ENCODE assay signal across 31 mouse cellular contexts in the genomic region with DNA sequence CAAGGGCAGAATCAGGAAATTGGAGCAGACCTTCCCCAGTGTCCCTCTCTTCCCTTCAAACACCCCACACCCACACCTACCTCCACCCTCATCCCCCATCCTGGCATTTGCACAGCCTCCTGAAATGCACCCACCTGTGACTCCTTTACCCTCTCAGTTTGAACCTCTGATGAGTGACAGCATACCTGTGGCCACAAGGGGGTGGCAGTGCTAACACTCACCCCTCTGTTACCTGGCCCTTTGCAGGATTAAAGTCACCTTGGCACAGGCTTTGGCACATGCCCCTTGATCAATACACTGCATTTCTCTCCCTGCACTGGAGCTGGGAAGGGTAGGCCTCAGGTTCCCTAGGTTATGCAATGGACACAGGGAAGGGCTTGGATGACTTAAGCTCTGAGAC. TPM values are rescaled to one million over a fixed set of nuclear protein-coding genes. Genes with fewer than 3 reads are reported as not detected.
DNase-seq lines count a peak whose midpoint lies in the region; ATAC-seq and TF ChIP-seq lines count a peak whose summit lies in the region.
"Had no signal": no experiment of that assay in that cellular context is flagged by ENCODE, and none has a peak within 500 bp of the region (broad histone marks: within the 10 kb centered on the region; RNA-seq: fewer than 3 reads in every experiment).

No protein-coding gene starts in this region.

- H3K4me3 ChIP-seq in heart, adult 2 months: no peak overlapping the region
- no peak overlapping the region for H3K4me3 ChIP-seq in heart, embryonic 12.5 days
- no peak overlapping the region for H3K4me3 ChIP-seq in layer of hippocampus, adult 2 months
- H3K4me3 ChIP-seq in lung, embryonic 14.5 days (ENCODE audit: low read depth, low read length): no peak overlapping the region
- no peak overlapping the region for H3K4me3 ChIP-seq in ES-Bruce4 (ENCODE audit: low read depth, low read length)
- H3K4me3 ChIP-seq: heart, embryonic 13.5 days; kidney, embryonic 15.5 days; limb, embryonic 13.5 days; myocyte; neural tube, embryonic 13.5 days; stomach, embryonic 15.5 days had no signal

- peaks cover 10% of the 10 kb centered on the region for H3K27me3 ChIP-seq in heart, adult 2 months (ENCODE audit: control insufficient read depth, insufficient read depth, low read length)
- H3K27me3 ChIP-seq in heart, embryonic 12.5 days (replicated peaks): peaks cover 73% of the 10 kb centered on the region
- peaks cover 57% of the 10 kb centered on the region for H3K27me3 ChIP-seq in lung, embryonic 14.5 days (ENCODE audit: insufficient read depth, low read length)
- peaks cover 17% of the 10 kb centered on the region for H3K27me3 ChIP-seq in ES-Bruce4 (ENCODE audit: control insufficient read depth, insufficient read depth, low read length, poor library complexity, severe bottlenecking)

- no peaks in the 10 kb centered on the region for H3K79me2 ChIP-seq in heart, adult 2 months (replicated peaks; ENCODE audit: control insufficient read depth, insufficient read depth, low read length)

- H3K9ac ChIP-seq in heart, adult 2 months (ENCODE audit: low read depth, low read length): no peak overlapping the region
- no peak overlapping the region for H3K9ac ChIP-seq in heart, embryonic 12.5 days
- no peak overlapping the region for H3K9ac ChIP-seq in lung, embryonic 14.5 days
- no peak overlapping the region for H3K9ac ChIP-seq in ES-Bruce4 (ENCODE audit: low read depth, poor library complexity, severe bottlenecking)
- H3K9ac ChIP-seq: heart, embryonic 13.5 days; hindbrain, embryonic 14.5 days; kidney, embryonic 15.5 days; limb, embryonic 13.5 days; neural tube, embryonic 13.5 days; stomach, embryonic 15.5 days had no signal

- H3K27ac ChIP-seq in heart, adult 2 months: no peak overlapping the region
- no peak overlapping the region for H3K27ac ChIP-seq in heart, embryonic 12.5 days (ENCODE audit: poor library complexity, severe bottlenecking)
- no peak overlapping the region for H3K27ac ChIP-seq in layer of hippocampus, adult 2 months
- H3K27ac ChIP-seq in lung, embryonic 14.5 days (ENCODE audit: low read depth): no peak overlapping the region
- H3K27ac ChIP-seq in ES-Bruce4 (ENCODE audit: insufficient read depth, low read length): no peak overlapping the region
- H3K27ac ChIP-seq: heart, embryonic 13.5 days; hindbrain, embryonic 14.5 days; kidney, embryonic 15.5 days; limb, embryonic 13.5 days; neural tube, embryonic 13.5 days; stomach, embryonic 15.5 days had no signal

- no peak overlapping the region for H3K4me2 ChIP-seq in heart, embryonic 12.5 days
- no peak overlapping the region for H3K4me2 ChIP-seq in lung, embryonic 14.5 days
- H3K4me2 ChIP-seq: heart, embryonic 13.5 days; hindbrain, embryonic 14.5 days; kidney, embryonic 15.5 days; limb, embryonic 13.5 days; neural tube, embryonic 13.5 days; stomach, embryonic 15.5 days had no signal

- H3K4me1 ChIP-seq in heart, adult 2 months (ENCODE audit: control insufficient read depth, insufficient read depth, low read length): no peaks in the 10 kb centered on the region
- H3K4me1 ChIP-seq in heart, embryonic 12.5 days (replicated peaks): peaks cover 18% of the 10 kb centered on the region
- no peaks in the 10 kb centered on the region for H3K4me1 ChIP-seq in lung, embryonic 14.5 days (ENCODE audit: insufficient read depth)
- no peaks in the 10 kb centered on the region for H3K4me1 ChIP-seq in ES-Bruce4 (ENCODE audit: control insufficient read depth, insufficient read depth, low read length)

- H3K9me3 ChIP-seq in heart, embryonic 12.5 days (replicated peaks): peaks cover 3% of the 10 kb centered on the region; the same call in 1 of the 2 replicates
- no peaks in the 10 kb centered on the region for H3K9me3 ChIP-seq in lung, embryonic 14.5 days (ENCODE audit: low read depth, low read length)
- no peaks in the 10 kb centered on the region for H3K9me3 ChIP-seq in ES-Bruce4 (replicated peaks; ENCODE audit: control insufficient read depth, insufficient read depth, low read length, poor library complexity, severe bottlenecking)
- H3K9me3 ChIP-seq: heart, embryonic 13.5 days; kidney, embryonic 15.5 days; limb, embryonic 13.5 days; neural tube, embryonic 13.5 days had no signal

- no peak for TF ChIP-seq EP300 in heart, adult 2 months (IDR thresholded peaks at IDR 0.05; ENCODE audit: insufficient read depth, low read depth, low read length)
- TF ChIP-seq EP300 in ES-Bruce4 (IDR thresholded peaks at IDR 0.05; ENCODE audit: insufficient read depth, low read depth, low read length): no peak

- ATAC-seq in heart, embryonic 12.5 days (ENCODE audit: insufficient number of reproducible peaks, low FRiP score): no peak
- no peak for ATAC-seq in lung, embryonic 14.5 days (ENCODE audit: insufficient read depth)
- ATAC-seq: CD4-positive, CD25-positive, alpha-beta regulatory T cell, adult 4 months; forebrain, embryonic 16.5 days; Patski had no signal

- TF ChIP-seq POLR2A in heart, adult 2 months (IDR thresholded peaks at IDR 0.05; ENCODE audit: insufficient read depth, low read depth, low read length): no peak
- no peak for TF ChIP-seq POLR2A in ES-Bruce4 (IDR thresholded peaks at IDR 0.05; ENCODE audit: insufficient read depth, low read length)

- intact Hi-C loops in heart, adult 2 months (cut with DNase I): no loop called here

- TF ChIP-seq CTCF in heart, adult 2 months (IDR thresholded peaks at IDR 0.05): peak; percentile 22; the same call in 1 of the 2 replicates
- peak; percentile 46 for TF ChIP-seq CTCF in layer of hippocampus, adult 2 months (conservative IDR thresholded peaks at IDR 0.05)
- TF ChIP-seq CTCF in lung, embryonic 14.5 days (IDR thresholded peaks at IDR 0.05; ENCODE audit: low read depth): peak; percentile 47
- TF ChIP-seq CTCF in ES-Bruce4 (IDR thresholded peaks at IDR 0.05; ENCODE audit: low read depth, low read length): peak; percentile 37

- H3K36me3 ChIP-seq in heart, adult 2 months (ENCODE audit: control insufficient read depth, insufficient read depth, low read length): no peaks in the 10 kb centered on the region
- H3K36me3 ChIP-seq in heart, embryonic 12.5 days: no peaks in the 10 kb centered on the region
- H3K36me3 ChIP-seq in lung, embryonic 14.5 days (ENCODE audit: insufficient read depth): no peaks in the 10 kb centered on the region
- H3K36me3 ChIP-seq in ES-Bruce4 (ENCODE audit: control insufficient read depth, insufficient read depth, low read length, poor library complexity, severe bottlenecking): no peaks in the 10 kb centered on the region
- H3K36me3 ChIP-seq: G1E; heart, embryonic 13.5 days; kidney, embryonic 15.5 days; limb, embryonic 13.5 days; neural tube, embryonic 13.5 days; stomach, embryonic 15.5 days had no signal

- no peak for DNase-seq in heart, adult 2 months
- no peak for DNase-seq in layer of hippocampus, adult 2 months (ENCODE audit: low spot score in 2 of 2)
- DNase-seq in layer of hippocampus, postnatal 25 days (ENCODE audit: extremely low spot score in 1 of 2, low spot score in 1 of 2): no peak
- DNase-seq in lung, embryonic 14.5 days: no peak
- DNase-seq in lung, postnatal 25 days (ENCODE audit: low spot score): no peak
- DNase-seq in left cerebral cortex, adult 8-10 months (ENCODE audit: low spot score in 2 of 2): no peak
- DNase-seq: adrenal gland, postnatal 36 days; cerebellum, adult 9-10 months; gastrocnemius, postnatal 14 days; heart, adult 11 months; heart, postnatal 36 days; lung, adult 18-20 months; midbrain, embryonic 14.5 days; right cerebral cortex, adult 18-20 months; right cerebral cortex, postnatal 4 days; thymus, adult 18-20 months; thymus, postnatal 36 days had no signal

RNA-seq across cellular contexts. Expression of a gene that starts 10.2 kb away (rescaled TPM):
- 1 to 10 TPM; 2.3 to 3.1 TPM for total RNA-seq in heart, adult 2 months (2021)
- polyA plus RNA-seq in heart, adult 2 months (2012; rRNA removed): 3.7 TPM in 2 replicates
- polyA plus RNA-seq in heart, embryonic 12.5 days (2016; fragmentation: Nextera tagmentation; extraction: Ambion mirVana): 20.4 and 20.6 TPM in 2 replicates
- 1 to 10 TPM; 4.2 to 5.3 TPM for total RNA-seq in layer of hippocampus, adult 2 months (2021)
- 1 to 10 TPM; 5.3 to 5.9 TPM for total RNA-seq in layer of hippocampus, postnatal 25 days (2021)
- polyA plus RNA-seq in lung, embryonic 14.5 days (2014; fragmentation: Nextera tagmentation; extraction: Ambion mirVana): 2.9 and 3.1 TPM in 2 replicates
- 0.68 and 0.72 TPM in 2 replicates for polyA plus RNA-seq in ES-Bruce4 (2011; ENCODE audit: insufficient read depth, insufficient read length, low read depth, missing spikeins)
- total RNA-seq in left cerebral cortex, adult 8-10 months (2022): 1 to 10 TPM; 2.9 to 4.5 (median 3.9) TPM
- total RNA-seq: G1E; megakaryocyte, adult 5-6 weeks had no signal
- polyA plus RNA-seq: CD4-positive, CD25-positive, alpha-beta regulatory T cell, adult 4 months; G1E had no signal
